Mouse (Mus musculus): Measurements from ENCODE around the gene Ghr.

DNA sequence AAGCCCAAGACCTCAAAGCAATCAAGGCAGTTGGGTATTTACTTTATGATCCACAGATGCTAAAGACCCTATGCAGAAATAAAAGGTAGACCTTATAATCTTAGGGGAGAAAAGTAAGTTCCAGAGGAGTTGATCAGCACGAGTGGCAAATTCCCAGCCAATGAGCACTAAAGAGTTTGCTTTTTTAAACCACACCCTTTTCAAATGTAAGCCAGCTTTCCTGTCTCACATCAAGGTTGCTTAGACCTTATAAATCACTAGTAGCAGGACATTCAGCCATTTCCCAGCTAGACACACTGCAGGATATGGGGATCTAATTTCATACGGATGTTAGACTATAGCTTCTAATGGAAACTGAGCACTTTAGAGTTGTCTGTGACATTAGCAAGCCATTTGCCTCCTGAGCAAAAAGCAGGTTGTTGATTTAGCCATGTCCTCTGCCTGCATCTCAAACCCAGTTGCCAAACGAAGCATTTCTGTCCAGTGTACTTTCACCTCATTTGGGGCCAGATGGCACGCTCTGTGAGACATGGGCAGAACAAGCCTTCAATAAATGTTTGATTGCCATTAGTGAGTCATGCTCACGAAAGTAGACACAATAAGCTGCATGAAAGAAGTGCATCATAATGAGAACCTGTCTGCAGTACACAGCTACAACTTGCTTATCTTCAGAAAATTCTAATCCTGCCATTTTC lies 4.9 kb downstream of the Ghr start:
- TF ChIP-seq CTCF (IDR thresholded peaks at IDR 0.05; ENCODE audit: extremely low read depth, insufficient read length, insufficient replicate concordance, low read depth, low read length) (no peak), POLR2A (IDR thresholded peaks at IDR 0.05; ENCODE audit: low read depth, low read length) (no peak)

All from small intestine, adult 2 months (tissue).